Mouse (Mus musculus) kidney, embryonic 15.5 days (tissue): ENCODE measurements at regions not wholly inside any gene's neighbourhood (a gene's known extent, or its start where the extent isn't known, plus 50 kb on each side); places are given as distances from the start of the nearest gene placed in this dataset. TPM values are rescaled to one million over a fixed set of nuclear protein-coding genes. Genes with fewer than 3 reads are reported as not detected.

Experiments used
- ATAC-seq: fragments of 200-750 bp; cut with Nextera tagmentation; replicated peaks from 2 replicates; pipeline ENCODE4 v1.8.0; 2017; ENCODE audit warnings: moderate TSS enrichment; ENCODE audit not compliant: low FRiP score
- H3K27ac ChIP-seq: fragments of 300-500 bp; sonication (generic); 2 replicates; pipeline ENCODE4 v1.5.1; 2015; ENCODE audit warnings: mild to moderate bottlenecking, inconsistent platforms
- H3K27me3 ChIP-seq: fragments of 300-500 bp; sonication (generic); 2 replicates; pipeline ENCODE4 v1.6.1; 2015; ENCODE audit warnings: inconsistent platforms
- H3K36me3 ChIP-seq: fragments of 300-500 bp; sonication (generic); 2 replicates; pipeline ENCODE4 v1.6.1; 2015; ENCODE audit warnings: inconsistent platforms
- H3K4me1 ChIP-seq: fragments of 300-500 bp; sonication (generic); 2 replicates; pipeline ENCODE4 v1.6.1; 2015; ENCODE audit warnings: inconsistent platforms
- H3K4me2 ChIP-seq: fragments of 300-500 bp; sonication (generic); 2 replicates; pipeline ENCODE4 v1.6.1; 2015; ENCODE audit warnings: moderate library complexity, mild to moderate bottlenecking, inconsistent platforms
- H3K4me3 ChIP-seq: fragments of 300-500 bp; sonication (generic); replicated peaks from 2 replicates; pipeline ENCODE4 v1.5.1; 2015; ENCODE audit warnings: mild to moderate bottlenecking, inconsistent platforms
- H3K9ac ChIP-seq: fragments of 300-500 bp; sonication (generic); 2 replicates; pipeline ENCODE4 v1.6.1; 2015; ENCODE audit warnings: mild to moderate bottlenecking, inconsistent platforms
- H3K9me3 ChIP-seq: fragments of 300-500 bp; sonication (generic); replicated peaks from 2 replicates; pipeline ENCODE4 v1.6.1; 2016; ENCODE audit warnings: inconsistent platforms
- WGBS: fragments of 180-500 bp; shearing (Covaris S2); methylation state at CpG from one replicate; pipeline ENCODE4 v1.1.7; 2015; ENCODE audit warnings: mixed read lengths; 5-methylcytosine and 5-hydroxymethylcytosine counted together
- microRNA-seq: library from miRNA; unstranded; fragments of <30 nt; microRNA quantifications from one replicate; pipeline ENCODE4, GENCODE M21; 2016

- H3K27me3 ChIP-seq, result no peaks in the 10 kb centered on the region
- no peaks in the 10 kb centered on the region for H3K4me1 ChIP-seq
- no peaks in the 10 kb centered on the region for H3K36me3 ChIP-seq
- no peaks in the 10 kb centered on the region for H3K9me3 ChIP-seq
- H3K9ac ChIP-seq, result no peak overlapping the region
- H3K27ac ChIP-seq, result no peak overlapping the region
- WGBS, result 63% methylated on average over 4 of the region's 4 CpGs
- peak; percentile 75 for ATAC-seq
- no peak overlapping the region for H3K4me3 ChIP-seq
- H3K4me2 ChIP-seq, result no peak overlapping the region
Observed at GRCm38 (mm10) chr5:51028966-51029365, 538.6 kb downstream of the Ppargc1a start.

GRCm38 (mm10) chr5:50990822-50991537 is 576.5 kb downstream of the Ppargc1a start:
- WGBS, result 93% methylated on average over 2 of the region's 2 CpGs
- H3K36me3 ChIP-seq, result no peaks in the 10 kb centered on the region
- H3K9ac ChIP-seq, result no peak overlapping the region
- no peak overlapping the region for H3K4me3 ChIP-seq
- H3K9me3 ChIP-seq, result no peaks in the 10 kb centered on the region
- no peak overlapping the region for H3K27ac ChIP-seq
- no peak overlapping the region for H3K4me2 ChIP-seq
- no peaks in the 10 kb centered on the region for H3K4me1 ChIP-seq
- H3K27me3 ChIP-seq, result no peaks in the 10 kb centered on the region
- no peak for ATAC-seq

Small RNA genes in the stretch of these regions (microRNA-seq; reads per million reads assigned to microRNA genes)
- not detected for gene Gm44377
